Mouse (Mus musculus) thymus, postnatal 14 days (tissue): ENCODE measurements around the gene Olfr1137.

ENCODE experiments used
- DNase-seq: peaks from one replicate; pipeline ENCODE4 v3.0.0; 2021

The Olfr1137 gene

DNA sequence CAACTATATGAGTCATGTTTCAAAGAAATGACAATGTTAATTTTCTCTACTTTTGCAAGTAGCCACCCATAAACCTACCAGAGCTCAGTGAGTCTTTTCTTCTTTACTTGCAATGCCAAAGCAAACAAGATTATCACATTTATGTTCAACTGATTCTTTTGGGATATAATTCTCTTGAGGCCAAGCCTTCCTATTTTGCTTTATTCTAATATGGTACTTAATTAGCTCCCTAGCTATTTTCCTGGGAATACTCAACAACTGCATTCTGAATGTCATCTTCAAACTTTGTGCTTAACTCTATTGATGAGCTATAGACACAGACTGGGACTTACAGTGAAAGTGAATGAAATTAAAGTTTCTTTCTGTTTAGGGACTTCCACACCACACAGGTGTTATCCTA, at the start of gene Olfr1137:
Gene Olfr1137 (minus strand): TSS at position 101 of the 400 bp plus-strand sequence.
- DNase-seq = no peak

DNA sequence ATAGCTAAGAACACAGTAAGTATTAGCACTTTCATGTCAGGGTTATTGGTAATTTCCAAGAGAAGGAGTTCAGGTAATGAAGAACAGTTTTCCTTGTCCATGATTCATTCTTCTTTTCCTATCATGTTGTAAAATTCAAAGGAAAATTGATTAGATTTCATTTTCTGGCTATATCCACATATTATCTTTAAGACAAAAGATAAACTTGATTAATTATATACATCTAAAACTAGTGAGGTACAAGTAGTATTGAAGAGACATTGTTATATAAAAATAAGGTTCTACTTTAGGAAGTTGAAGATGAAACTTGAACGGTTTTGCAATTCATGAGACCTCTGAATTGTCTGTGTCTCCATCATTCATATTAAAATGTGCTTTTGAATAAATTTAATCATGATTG, 40.9 kb upstream of the Olfr1137 start, which contains the start of gene Olfr1141:
Gene Olfr1141 (minus strand): TSS at position 101 of the 400 bp plus-strand sequence.
- DNase-seq = no peak

DNA sequence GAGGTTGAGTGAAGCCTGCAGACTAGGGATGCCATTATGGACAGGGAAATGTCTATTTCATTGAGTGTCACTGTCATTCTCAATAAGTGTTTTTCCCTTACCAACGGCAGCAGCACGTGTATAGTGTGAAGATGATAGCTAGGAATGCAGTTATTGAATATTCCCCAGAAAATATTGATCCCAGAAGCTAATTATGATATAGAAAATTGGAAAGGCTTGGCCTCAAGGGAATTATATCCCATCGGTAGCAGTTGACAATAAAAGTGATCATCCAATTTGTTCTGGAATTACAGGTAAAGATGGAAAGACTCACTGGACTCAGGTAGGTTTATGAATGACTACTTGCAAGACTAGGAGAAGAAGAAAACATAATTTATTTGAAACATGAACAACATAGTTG, 30.5 kb upstream of the Olfr1137 start, which contains the start of gene Olfr1140:
Gene Olfr1140 (plus strand): TSS at position 301 of the 400 bp plus-strand sequence.
- no peak for DNase-seq

DNA sequence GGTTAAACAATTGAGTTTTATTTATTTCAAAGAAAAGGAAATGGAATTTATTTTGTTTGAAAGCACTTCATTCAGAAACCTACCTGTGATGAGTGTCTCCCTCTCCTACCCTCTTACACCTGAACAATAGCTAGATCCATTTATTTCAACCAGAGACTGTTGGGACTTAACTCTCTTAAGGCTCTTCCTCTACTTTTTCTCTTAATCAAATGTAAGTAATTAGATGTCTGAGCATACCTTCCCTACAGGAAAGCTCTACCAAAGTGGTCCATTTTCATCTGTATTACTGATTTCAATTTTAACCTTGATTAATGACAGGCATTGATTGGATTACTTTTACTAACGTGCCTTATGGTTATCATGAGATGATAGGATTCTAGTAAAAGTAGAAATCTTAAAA, 26.9 kb upstream of the Olfr1137 start, which contains the start of gene Olfr1138:
Gene Olfr1138 (minus strand): TSS at position 101 of the 400 bp plus-strand sequence.
- DNase-seq = no peak

DNA sequence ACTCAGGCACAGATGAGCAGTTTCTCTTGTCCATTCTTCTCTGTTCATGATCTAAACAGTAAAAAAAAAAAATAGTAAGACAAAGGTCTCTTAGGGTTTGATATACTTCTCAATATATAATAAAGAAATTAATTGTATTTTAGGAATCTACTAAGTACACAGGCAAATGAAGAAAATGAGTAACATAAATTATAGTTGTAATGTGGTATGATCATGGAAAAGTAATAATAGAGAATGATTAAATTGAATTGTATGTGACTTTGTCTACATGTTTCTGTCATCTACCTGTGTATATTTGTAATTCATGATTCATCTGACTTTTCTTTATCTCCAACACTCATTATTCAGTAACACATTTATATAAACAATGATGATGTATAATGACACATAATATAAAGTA, 19.1 kb downstream of the Olfr1137 start, which contains the start of gene Olfr1136:
Gene Olfr1136 (minus strand): TSS at position 101 of the 400 bp plus-strand sequence.
- no peak for DNase-seq

- DNase-seq = no peak
Measured at GRCm38 (mm10) chr2:87673564-87673963, 39.4 kb downstream of the Olfr1137 start, which contains the start of gene Olfr1135. TSS of gene Olfr1135 (minus strand) at chr2:87673664.
